Mouse (Mus musculus) kidney, postnatal 0 days (tissue): ENCODE data around the gene Zfp148. TPM values are rescaled to one million over a fixed set of nuclear protein-coding genes. Genes with fewer than 3 reads are reported as not detected.
"Not testable (repeated sequence)": the region's sequence is repeated elsewhere in the genome, so short reads cannot be mapped to it uniquely, and the experiment has no call there.

Source experiments
- ATAC-seq: fragments of 200-750 bp; cut with Nextera tagmentation; replicated peaks from 2 replicates; pipeline ENCODE4 v1.8.0; 2017; ENCODE audit warnings: low read depth, moderate number of reproducible peaks, moderate TSS enrichment, moderate library complexity; ENCODE audit not compliant: low FRiP score
- DNase-seq: peaks from one replicate; pipeline ENCODE4 v3.0.0-alpha.2; 2016; ENCODE audit warnings: low spot score
- H3K27ac ChIP-seq: fragments of 300-500 bp; sonication (generic); 2 replicates; pipeline ENCODE4 v1.5.1; 2014; ENCODE audit warnings: mild to moderate bottlenecking
- H3K27me3 ChIP-seq: fragments of 300-500 bp; sonication (generic); 2 replicates; pipeline ENCODE4 v1.6.1; 2014; ENCODE audit warnings: low read length, mixed read lengths; ENCODE audit not compliant: insufficient read depth
- H3K36me3 ChIP-seq: fragments of 300-500 bp; sonication (generic); 2 replicates; pipeline ENCODE4 v1.6.1; 2014; ENCODE audit warnings: low read length, mixed read lengths; ENCODE audit not compliant: insufficient read depth
- H3K4me1 ChIP-seq: fragments of 300-500 bp; sonication (generic); replicated peaks from 2 replicates; pipeline ENCODE4 v1.6.1; 2014; ENCODE audit warnings: antibody characterized with exemption, low read length, mixed read lengths; ENCODE audit not compliant: insufficient read depth
- H3K4me2 ChIP-seq: fragments of 300-500 bp; sonication (generic); 2 replicates; pipeline ENCODE4 v1.6.1; 2014; ENCODE audit warnings: mild to moderate bottlenecking, low read length, moderate library complexity, mixed read lengths
- H3K4me3 ChIP-seq: fragments of 300-500 bp; sonication (generic); replicated peaks from 2 replicates; pipeline ENCODE4 v1.5.1; 2014; ENCODE audit warnings: low read depth, low read length
- H3K9ac ChIP-seq: fragments of 300-500 bp; sonication (generic); 2 replicates; pipeline ENCODE4 v1.6.1; 2014; ENCODE audit warnings: low read depth, low read length
- H3K9me3 ChIP-seq: fragments of 300-500 bp; sonication (generic); replicated peaks from 2 replicates; pipeline ENCODE4 v1.6.1; 2016; ENCODE audit warnings: low read length, inconsistent platforms, mixed read lengths
- CTCF ChIP-seq: IDR thresholded peaks from 2 replicates; pipeline ENCODE4 v1.5.1; 2016; ENCODE audit warnings: antibody characterized with exemption, low read depth, mild to moderate bottlenecking, moderate library complexity
- WGBS: fragments of 180-500 bp; shearing (Covaris S2); extraction: QIAGEN DNeasy Blood & Tissue Kit; methylation state at CpG from one replicate; pipeline ENCODE4 v1.1.7; 2014; 5-methylcytosine and 5-hydroxymethylcytosine counted together
- polyA plus RNA-seq: library from polyadenylated mRNA; unstranded; fragments of >200 nt; fragmentation: Nextera tagmentation; extraction: Ambion mirVana; gene quantifications from 2 replicates; pipeline ENCODE4 v1.2.1, GENCODE M21; 2015

The Zfp148 gene
- polyA plus RNA-seq, 1 experiment from 2014 or later = 49.4 TPM

GRCm38 (mm10) chr16:33482309-33482708, 101.7 kb downstream of the Zfp148 start:
- Histone ChIP-seq H3K27ac (no peak overlapping the region), H3K27me3 (no peaks in the 10 kb centered on the region), H3K36me3 (0 out of 2 replicates have a peak, but pooled peaks cover 15% of the 10 kb centered on the region), H3K4me3 (no peak overlapping the region), H3K9ac (no peak overlapping the region), H3K4me2 (no peak overlapping the region), H3K4me1 (no peaks in the 10 kb centered on the region), H3K9me3 (no peaks in the 10 kb centered on the region)
- no peak for TF ChIP-seq CTCF
- 96% methylated on average over 3 of the region's 3 CpGs for WGBS
- no peak for ATAC-seq
- no peak for DNase-seq

- 79% methylated on average over 4 of the region's 4 CpGs for WGBS
- no peaks in the 10 kb centered on the region for H3K27me3 ChIP-seq
- no peak overlapping the region for H3K9ac ChIP-seq
- no peak overlapping the region for H3K4me3 ChIP-seq
- H3K4me1 ChIP-seq = no peaks in the 10 kb centered on the region
- H3K36me3 ChIP-seq = 0 out of 2 replicates have a peak, but pooled peaks cover 15% of the 10 kb centered on the region
- no peaks in the 10 kb centered on the region for H3K9me3 ChIP-seq
- no peak for ATAC-seq
- no peak overlapping the region for H3K4me2 ChIP-seq
- no peak overlapping the region for H3K27ac ChIP-seq
- DNase-seq = no peak
- TF ChIP-seq CTCF = no peak
These were observed 107.1 kb downstream of the Zfp148 start for GRCm38 (mm10) chr16:33487709-33488108.

GRCm38 (mm10) chr16:33494374-33494773, 113.7 kb downstream of the Zfp148 start:
- H3K36me3 ChIP-seq = peaks cover 19% of the 10 kb centered on the region
- 90% methylated on average over 4 of the region's 4 CpGs for whole genome bisulfite sequencing
- no peak for DNase-seq
- no peak overlapping the region for H3K27ac ChIP-seq
- H3K4me3 ChIP-seq = no peak overlapping the region
- ATAC-seq = no peak
- no peaks in the 10 kb centered on the region for H3K9me3 ChIP-seq
- H3K9ac ChIP-seq = no peak overlapping the region
- H3K4me1 ChIP-seq = no peaks in the 10 kb centered on the region
- no peak overlapping the region for H3K4me2 ChIP-seq
- no peak for TF ChIP-seq CTCF
- H3K27me3 ChIP-seq = no peaks in the 10 kb centered on the region

- H3K4me3 ChIP-seq = no peak overlapping the region
- H3K27ac ChIP-seq = no peak overlapping the region
- H3K4me1 ChIP-seq = no peaks in the 10 kb centered on the region
- H3K9ac ChIP-seq = no peak overlapping the region
- no peaks in the 10 kb centered on the region for H3K27me3 ChIP-seq
- ATAC-seq (no peak), DNase-seq (no peak)
- no peak for TF ChIP-seq CTCF
- no peaks in the 10 kb centered on the region for H3K9me3 ChIP-seq
- WGBS = 94% methylated on average over 4 of the region's 4 CpGs
- H3K36me3 ChIP-seq = no peaks in the 10 kb centered on the region
- no peak overlapping the region for H3K4me2 ChIP-seq
These were observed 127.4 kb downstream of the Zfp148 start for GRCm38 (mm10) chr16:33508082-33508481.

- H3K4me2 ChIP-seq, H3K9ac ChIP-seq, ATAC-seq, H3K4me1 ChIP-seq, H3K36me3 ChIP-seq, H3K27ac ChIP-seq, H3K27me3 ChIP-seq, H3K4me3 ChIP-seq, H3K9me3 ChIP-seq, DNase-seq: not testable (repeated sequence)
- WGBS = 72% methylated on average over 2 of the region's 2 CpGs
These were observed 128.6 kb downstream of the Zfp148 start for GRCm38 (mm10) chr16:33509231-33509630.

GRCm38 (mm10) chr16:33510856-33511255, 130.2 kb downstream of the Zfp148 start:
- not testable (repeated sequence) for H3K27ac ChIP-seq, H3K9me3 ChIP-seq, DNase-seq, ATAC-seq, H3K4me2 ChIP-seq, H3K36me3 ChIP-seq, H3K9ac ChIP-seq, H3K27me3 ChIP-seq, H3K4me3 ChIP-seq, H3K4me1 ChIP-seq
- WGBS = 88% methylated on average over 4 of the region's 4 CpGs

- Histone ChIP-seq H3K9me3 (no peaks in the 10 kb centered on the region), H3K27ac (no peak overlapping the region), H3K4me2 (no peak overlapping the region), H3K36me3 (no peaks in the 10 kb centered on the region), H3K9ac (no peak overlapping the region), H3K4me1 (peaks cover 8% of the 10 kb centered on the region; the same call in 1 of the 2 replicates), H3K4me3 (no peak overlapping the region), H3K27me3 (no peaks in the 10 kb centered on the region)
- 73% methylated on average over 6 of the region's 6 CpGs for WGBS
- no peak for ATAC-seq
- no peak for DNase-seq
- no peak for TF ChIP-seq CTCF
These were observed 131.9 kb downstream of the Zfp148 start for GRCm38 (mm10) chr16:33512555-33512954.
